Mouse (Mus musculus): ENCODE data around the gene Cela3b. TPM values are rescaled to one million over a fixed set of nuclear protein-coding genes. Genes with fewer than 3 reads are reported as not detected.

Cela3b gene
- total and polyA plus RNA-seq, 2 experiments from 2014 or later: not detected

GRCm38 (mm10) chr4:137465125-137465787 lies 34.9 kb upstream of the Cela3b start:
- H3K4me1 ChIP-seq (ENCODE audit: insufficient read depth, low read length): no peaks in the 10 kb centered on the region
- ATAC-seq (ENCODE audit: low FRiP score): no peak
- H3K9ac ChIP-seq (replicated peaks; ENCODE audit: low read length, poor library complexity, severe bottlenecking): no peak overlapping the region
- WGBS: 62% methylated on average over 13 of the region's 13 CpGs
- no peak overlapping the region for H3K27ac ChIP-seq (ENCODE audit: low read depth, low read length)
- no peak overlapping the region for H3K4me2 ChIP-seq (ENCODE audit: low read depth, low read length, poor library complexity, severe bottlenecking)
- H3K9me3 ChIP-seq (ENCODE audit: low read length): no peaks in the 10 kb centered on the region
- no peak for DNase-seq (ENCODE audit: low spot score)
- H3K27me3 ChIP-seq (ENCODE audit: insufficient read depth, low read length): no peaks in the 10 kb centered on the region
- no peaks in the 10 kb centered on the region for H3K36me3 ChIP-seq (ENCODE audit: insufficient read depth, low read length)
- no peak for TF ChIP-seq CTCF (IDR thresholded peaks at IDR 0.05)
- no peak overlapping the region for H3K4me3 ChIP-seq (ENCODE audit: low read depth, low read length)

GRCm38 (mm10) chr4:137461981-137462690 lies 31.8 kb upstream of the Cela3b start:
- no peak overlapping the region for H3K4me2 ChIP-seq (ENCODE audit: low read depth, low read length, poor library complexity, severe bottlenecking)
- no peak overlapping the region for H3K4me3 ChIP-seq (ENCODE audit: low read depth, low read length)
- DNase-seq (ENCODE audit: low spot score): no peak
- H3K4me1 ChIP-seq (ENCODE audit: insufficient read depth, low read length): no peaks in the 10 kb centered on the region
- no peaks in the 10 kb centered on the region for H3K36me3 ChIP-seq (ENCODE audit: insufficient read depth, low read length)
- H3K27ac ChIP-seq (ENCODE audit: low read depth, low read length): no peak overlapping the region
- H3K27me3 ChIP-seq (ENCODE audit: insufficient read depth, low read length): no peaks in the 10 kb centered on the region
- H3K9ac ChIP-seq (replicated peaks; ENCODE audit: low read length, poor library complexity, severe bottlenecking): no peak overlapping the region
- WGBS: 86% methylated on average over 16 of the region's 16 CpGs
- no peak for TF ChIP-seq CTCF (IDR thresholded peaks at IDR 0.05)
- H3K9me3 ChIP-seq (ENCODE audit: low read length): no peaks in the 10 kb centered on the region
- ATAC-seq (ENCODE audit: low FRiP score): no peak

DNA sequence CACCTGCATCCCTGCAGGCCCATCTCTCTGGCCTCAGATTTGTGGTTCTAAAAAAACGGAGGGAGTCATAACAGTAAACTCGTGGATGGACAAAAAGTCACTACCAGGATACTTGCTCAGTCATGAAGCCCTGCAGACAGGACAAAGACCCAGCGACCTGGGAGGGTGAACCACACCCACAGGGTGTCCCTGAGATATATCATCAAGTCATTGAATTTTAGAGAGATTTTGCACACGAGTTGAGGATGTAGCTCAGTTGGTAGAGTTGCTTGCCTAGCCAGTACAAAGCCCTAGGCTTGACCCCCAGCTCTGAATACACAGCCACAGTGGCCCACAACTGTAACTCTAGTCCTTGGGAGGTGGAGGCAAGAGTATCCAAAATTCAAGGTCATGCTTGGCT lies 30.9 kb upstream of the Cela3b start:
- Histone ChIP-seq H3K4me1 (ENCODE audit: insufficient read depth, low read length) (no peaks in the 10 kb centered on the region), H3K9me3 (ENCODE audit: low read length) (no peaks in the 10 kb centered on the region), H3K27me3 (ENCODE audit: insufficient read depth, low read length) (no peaks in the 10 kb centered on the region), H3K36me3 (ENCODE audit: insufficient read depth, low read length) (no peaks in the 10 kb centered on the region), H3K27ac (ENCODE audit: low read depth, low read length) (no peak overlapping the region), H3K9ac (replicated peaks; ENCODE audit: low read length, poor library complexity, severe bottlenecking) (no peak overlapping the region), H3K4me2 (ENCODE audit: low read depth, low read length, poor library complexity, severe bottlenecking) (no peak overlapping the region), H3K4me3 (ENCODE audit: low read depth, low read length) (no peak overlapping the region)
- ATAC-seq (ENCODE audit: low FRiP score): no peak
- 82% methylated on average over 4 of the region's 4 CpGs for WGBS
- no peak for DNase-seq (ENCODE audit: low spot score)
- TF ChIP-seq CTCF (IDR thresholded peaks at IDR 0.05): no peak

GRCm38 (mm10) chr4:137460676-137461075 lies 30.3 kb upstream of the Cela3b start:
- Histone ChIP-seq H3K27ac (ENCODE audit: low read depth, low read length) (no peak overlapping the region), H3K4me1 (ENCODE audit: insufficient read depth, low read length) (no peaks in the 10 kb centered on the region), H3K27me3 (ENCODE audit: insufficient read depth, low read length) (no peaks in the 10 kb centered on the region), H3K9ac (replicated peaks; ENCODE audit: low read length, poor library complexity, severe bottlenecking) (no peak overlapping the region), H3K36me3 (ENCODE audit: insufficient read depth, low read length) (no peaks in the 10 kb centered on the region), H3K9me3 (ENCODE audit: low read length) (no peaks in the 10 kb centered on the region), H3K4me3 (ENCODE audit: low read depth, low read length) (no peak overlapping the region), H3K4me2 (ENCODE audit: low read depth, low read length, poor library complexity, severe bottlenecking) (no peak overlapping the region)
- ATAC-seq (ENCODE audit: low FRiP score): no peak
- no peak for TF ChIP-seq CTCF (IDR thresholded peaks at IDR 0.05)
- 51% methylated on average over 14 of the region's 14 CpGs for WGBS
- no peak for DNase-seq (ENCODE audit: low spot score)

- no peaks in the 10 kb centered on the region for H3K36me3 ChIP-seq (ENCODE audit: insufficient read depth, low read length)
- no peak overlapping the region for H3K27ac ChIP-seq (ENCODE audit: low read depth, low read length)
- ATAC-seq (ENCODE audit: low FRiP score) (no peak), DNase-seq (ENCODE audit: low spot score) (no peak)
- H3K4me1 ChIP-seq (ENCODE audit: insufficient read depth, low read length): no peaks in the 10 kb centered on the region
- no peak overlapping the region for H3K9ac ChIP-seq (replicated peaks; ENCODE audit: low read length, poor library complexity, severe bottlenecking)
- no peaks in the 10 kb centered on the region for H3K27me3 ChIP-seq (ENCODE audit: insufficient read depth, low read length)
- WGBS: 70% methylated on average over 5 of the region's 5 CpGs
- no peaks in the 10 kb centered on the region for H3K9me3 ChIP-seq (ENCODE audit: low read length)
- no peak for TF ChIP-seq CTCF (IDR thresholded peaks at IDR 0.05)
- H3K4me3 ChIP-seq (ENCODE audit: low read depth, low read length): no peak overlapping the region
- H3K4me2 ChIP-seq (ENCODE audit: low read depth, low read length, poor library complexity, severe bottlenecking): no peak overlapping the region
These were observed 28.5 kb upstream of the Cela3b start for GRCm38 (mm10) chr4:137458861-137459260.

GRCm38 (mm10) chr4:137458310-137458709 lies 28.0 kb upstream of the Cela3b start:
- Histone ChIP-seq H3K4me3 (ENCODE audit: low read depth, low read length) (no peak overlapping the region), H3K9me3 (ENCODE audit: low read length) (no peaks in the 10 kb centered on the region), H3K27ac (ENCODE audit: low read depth, low read length) (no peak overlapping the region), H3K36me3 (ENCODE audit: insufficient read depth, low read length) (no peaks in the 10 kb centered on the region), H3K4me2 (ENCODE audit: low read depth, low read length, poor library complexity, severe bottlenecking) (no peak overlapping the region), H3K27me3 (ENCODE audit: insufficient read depth, low read length) (no peaks in the 10 kb centered on the region), H3K9ac (replicated peaks; ENCODE audit: low read length, poor library complexity, severe bottlenecking) (no peak overlapping the region), H3K4me1 (ENCODE audit: insufficient read depth, low read length) (no peaks in the 10 kb centered on the region)
- 90% methylated on average over 9 of the region's 9 CpGs for WGBS
- DNase-seq (ENCODE audit: low spot score): no peak
- no peak for ATAC-seq (ENCODE audit: low FRiP score)
- TF ChIP-seq CTCF (IDR thresholded peaks at IDR 0.05): no peak

Measured in midbrain, postnatal 0 days (tissue).